Mouse (Mus musculus) kidney, adult 18-20 months (tissue): ENCODE data around the gene Wipf3.
A peak's percentile ranks its signal among the peaks of the same experiment; 100 is the strongest.

ENCODE experiments used
- DNase-seq: peaks from one replicate; pipeline ENCODE4 v3.0.0; 2021

Wipf3 gene

GRCm38 (mm10) chr6:54429447-54430194 lies at the start of gene Wipf3:
Gene Wipf3, plus strand, starts transcription at chr6:54429603.
- DNase-seq = peak; percentile 82

- no peak for DNase-seq
Observed at GRCm38 (mm10) chr6:54382636-54383035, 46.8 kb upstream of the Wipf3 start.

GRCm38 (mm10) chr6:54383893-54384524 lies 45.4 kb upstream of the Wipf3 start:
- DNase-seq = no peak

GRCm38 (mm10) chr6:54384777-54385176 lies 44.6 kb upstream of the Wipf3 start:
- DNase-seq = no peak

- no peak for DNase-seq
Observed at GRCm38 (mm10) chr6:54386429-54386828, 43.0 kb upstream of the Wipf3 start.

- no peak for DNase-seq
Observed at GRCm38 (mm10) chr6:54387044-54387443, 42.4 kb upstream of the Wipf3 start.

GRCm38 (mm10) chr6:54387751-54388150 lies 41.7 kb upstream of the Wipf3 start:
- DNase-seq = no peak

- no peak for DNase-seq
Observed at GRCm38 (mm10) chr6:54388690-54389275, 40.6 kb upstream of the Wipf3 start.

GRCm38 (mm10) chr6:54391765-54392164 lies 37.6 kb upstream of the Wipf3 start:
- DNase-seq = peak; percentile 20

- no peak for DNase-seq
Observed at GRCm38 (mm10) chr6:54393886-54394285, 35.5 kb upstream of the Wipf3 start.

- DNase-seq = no peak
Observed at GRCm38 (mm10) chr6:54399194-54399923, 30.0 kb upstream of the Wipf3 start.

- DNase-seq = no peak
Observed at GRCm38 (mm10) chr6:54401503-54401902, 27.9 kb upstream of the Wipf3 start.

- no peak for DNase-seq
Observed at GRCm38 (mm10) chr6:54404916-54405315, 24.5 kb upstream of the Wipf3 start.

GRCm38 (mm10) chr6:54406116-54406515 lies 23.3 kb upstream of the Wipf3 start:
- no peak for DNase-seq

GRCm38 (mm10) chr6:54409271-54409670 lies 20.1 kb upstream of the Wipf3 start:
- no peak for DNase-seq

- DNase-seq = no peak
Observed at GRCm38 (mm10) chr6:54410451-54410850, 19.0 kb upstream of the Wipf3 start.

GRCm38 (mm10) chr6:54411591-54411990 lies 17.8 kb upstream of the Wipf3 start:
- DNase-seq = no peak

- no peak for DNase-seq
Observed at GRCm38 (mm10) chr6:54412879-54413278, 16.5 kb upstream of the Wipf3 start.

- DNase-seq = no peak
Observed at GRCm38 (mm10) chr6:54425230-54425629, 4.2 kb upstream of the Wipf3 start.

- DNase-seq = no peak
Observed at GRCm38 (mm10) chr6:54428850-54429446, 455 bp upstream of the Wipf3 start.

GRCm38 (mm10) chr6:54430221-54430620 lies 818 bp downstream of the Wipf3 start:
- no peak for DNase-seq

GRCm38 (mm10) chr6:54431761-54432160 lies 2.4 kb downstream of the Wipf3 start:
- no peak for DNase-seq

- no peak for DNase-seq
Observed at GRCm38 (mm10) chr6:54432191-54432590, 2.8 kb downstream of the Wipf3 start.
